Mouse (Mus musculus) stomach, postnatal 0 days (tissue): ENCODE measurements at regions not wholly inside any gene's neighbourhood (a gene's known extent, or its start where the extent isn't known, plus 50 kb on each side); places are given as distances from the start of the nearest gene placed in this dataset.

Experiments used
- CTCF ChIP-seq: IDR thresholded peaks from 2 replicates; pipeline ENCODE4 v1.5.1; 2016; ENCODE audit warnings: antibody characterized with exemption, low read depth, mild to moderate bottlenecking, moderate library complexity
- EP300 ChIP-seq: optimal IDR thresholded peaks from 2 replicates; pipeline ENCODE3; 2016; ENCODE audit warnings: antibody characterized with exemption

GRCm38 (mm10) chr4:32137243-32137642 is 101.4 kb upstream of the Bach2 start:
- TF ChIP-seq CTCF = no peak
- no peak for TF ChIP-seq EP300
